Mouse (Mus musculus) effector memory CD4-positive, alpha-beta T cell, adult 5 months (primary cell): ENCODE results near the gene Gm5862. TPM values are rescaled to one million over a fixed set of nuclear protein-coding genes. Genes with fewer than 3 reads are reported as not detected.

Experiments
- polyA plus RNA-seq: library from polyadenylated mRNA; unstranded; fragments of 100-300 nt; shearing (Covaris generic); gene quantifications from one replicate; pipeline ENCODE4 v1.2.1, GENCODE M21; 2017

The Gm5862 gene
- not detected for polyA plus RNA-seq

DNA sequence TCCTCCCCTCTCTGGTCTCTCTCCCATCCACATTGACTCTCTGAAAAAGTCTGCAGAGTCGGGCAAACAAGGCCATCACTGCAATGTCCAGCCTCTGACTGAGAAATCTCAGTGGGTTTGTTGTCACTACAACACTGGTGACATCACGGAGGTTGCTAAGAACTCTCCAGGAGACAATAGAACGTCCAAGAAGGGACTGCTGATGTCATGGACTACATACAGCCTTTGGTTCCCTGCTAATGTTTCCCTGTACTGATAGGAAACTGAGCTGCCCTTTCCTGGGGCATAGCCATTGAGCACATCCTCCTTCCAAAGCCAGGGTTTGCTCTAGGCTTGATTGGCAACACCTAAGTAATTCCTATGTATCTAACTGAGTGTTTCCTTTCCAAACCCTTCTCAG, at the start of gene Gm5862:
Gene Gm5862 (minus strand): TSS at position 101 of the 400 bp plus-strand sequence.

DNA sequence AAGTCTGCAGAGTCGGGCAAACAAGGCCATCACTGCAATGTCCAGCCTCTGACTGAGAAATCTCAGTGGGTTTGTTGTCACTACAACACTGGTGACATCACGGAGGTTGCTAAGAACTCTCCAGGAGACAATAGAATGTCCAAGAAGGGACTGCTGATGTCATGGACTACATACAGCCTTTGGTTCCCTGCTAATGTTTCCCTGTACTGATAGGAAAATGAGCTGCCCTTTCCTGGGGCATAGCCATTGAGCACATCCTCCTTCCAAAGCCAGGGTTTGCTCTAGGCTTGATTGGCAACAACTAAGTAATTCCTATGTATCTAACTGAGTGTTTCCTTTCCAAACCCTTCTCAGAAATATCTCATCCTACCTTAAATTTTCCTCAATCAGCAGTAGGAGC, 35.8 kb upstream of the Gm5862 start, which contains the start of gene Gm7347:
Gene Gm7347 (minus strand): TSS at position 101 of the 400 bp plus-strand sequence.

DNA sequence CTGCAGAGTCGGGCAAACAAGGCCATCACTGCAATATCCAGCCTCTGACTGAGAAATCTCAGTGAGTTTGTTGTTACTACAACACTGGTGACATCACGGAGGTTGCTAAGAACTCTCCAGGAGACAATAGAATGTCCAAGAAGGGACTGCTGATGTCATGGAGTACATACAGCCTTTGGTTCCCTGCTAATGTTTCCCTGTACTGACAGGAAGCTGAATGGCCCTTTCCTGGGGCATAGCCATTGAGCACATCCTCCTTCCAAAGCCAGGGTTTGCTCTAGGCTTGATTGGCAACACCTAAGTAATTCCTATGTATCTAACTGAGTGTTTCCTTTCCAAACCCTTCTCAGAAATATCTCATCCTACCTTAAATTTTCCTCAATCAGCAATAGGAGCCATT, 16.7 kb upstream of the Gm5862 start, which contains the start of gene Speer4a:
Gene Speer4a (minus strand): TSS at position 101 of the 400 bp plus-strand sequence.

DNA sequence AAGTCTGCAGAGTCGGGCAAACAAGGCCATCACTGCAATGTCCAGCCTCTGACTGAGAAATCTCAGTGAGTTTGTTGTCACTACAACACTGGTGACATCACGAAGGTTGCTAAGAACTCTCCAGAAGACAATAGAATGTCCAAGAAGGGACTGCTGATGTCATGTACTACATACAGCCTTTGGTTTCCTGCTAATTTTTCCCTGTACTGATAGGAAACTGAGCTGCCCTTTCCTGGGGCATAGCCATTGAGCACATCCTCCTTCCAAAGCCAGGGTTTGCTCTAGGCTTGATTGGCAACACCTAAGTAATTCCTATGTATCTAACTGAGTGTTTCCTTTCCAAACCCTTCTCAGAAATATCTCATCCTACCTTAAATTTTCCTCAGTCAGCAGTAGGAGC, 18.0 kb downstream of the Gm5862 start, which contains the start of gene Gm1979:
Gene Gm1979 (minus strand): TSS at position 101 of the 400 bp plus-strand sequence.

DNA sequence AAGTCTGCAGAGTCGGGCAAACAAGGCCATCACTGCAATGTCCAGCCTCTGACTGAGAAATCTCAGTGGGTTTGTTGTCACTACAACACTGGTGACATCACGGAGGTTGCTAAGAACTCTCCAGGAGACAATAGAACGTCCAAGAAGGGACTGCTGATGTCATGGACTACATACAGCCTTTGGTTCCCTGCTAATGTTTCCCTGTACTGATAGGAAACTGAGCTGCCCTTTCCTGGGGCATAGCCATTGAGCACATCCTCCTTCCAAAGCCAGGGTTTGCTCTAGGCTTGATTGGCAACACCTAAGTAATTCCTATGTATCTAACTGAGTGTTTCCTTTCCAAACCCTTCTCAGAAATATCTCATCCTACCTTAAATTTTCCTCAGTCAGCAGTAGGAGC, 34.2 kb downstream of the Gm5862 start, which contains the start of gene Gm21698:
Gene Gm21698 (minus strand): TSS at position 101 of the 400 bp plus-strand sequence.

DNA sequence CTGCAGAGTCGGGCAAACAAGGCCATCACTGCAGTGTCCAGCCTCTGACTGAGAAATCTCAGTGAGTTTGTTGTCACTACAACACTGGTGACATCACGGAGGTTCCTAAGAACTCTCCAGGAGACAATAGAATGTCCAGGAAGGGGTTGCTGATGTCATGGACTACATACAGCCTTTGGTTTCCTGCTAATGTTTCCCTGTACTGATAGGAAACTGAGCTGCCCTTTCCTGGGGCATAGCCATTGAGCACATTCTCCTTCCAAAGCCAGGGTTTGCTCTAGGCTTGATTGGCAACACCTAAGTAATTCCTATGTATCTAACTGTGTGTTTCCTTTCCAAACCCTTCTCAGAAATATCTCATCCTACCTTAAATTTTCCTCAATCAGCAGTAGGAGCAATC, 50.2 kb downstream of the Gm5862 start, which contains the start of gene Gm21680:
Gene Gm21680 (minus strand): TSS at position 101 of the 400 bp plus-strand sequence.

Other genes with a start within 250 kb of the Gm5862 start
- gene Gm21663, start 80.5 kb downstream of the Gm5862 start, polyA plus RNA-seq: not detected
- gene Gm21671, start 68.5 kb downstream of the Gm5862 start, polyA plus RNA-seq: not detected
- not detected for gene Gm21680, start 50.3 kb downstream of the Gm5862 start, polyA plus RNA-seq
- gene Gm21698, start 34.3 kb downstream of the Gm5862 start, polyA plus RNA-seq: not detected
- gene Gm1979, start 18.1 kb downstream of the Gm5862 start, polyA plus RNA-seq: not detected
- not detected for gene Speer4a, start 16.6 kb upstream of the Gm5862 start, polyA plus RNA-seq
- not detected for gene Gm7347, start 35.7 kb upstream of the Gm5862 start, polyA plus RNA-seq
- gene Gm10471, start 66.4 kb upstream of the Gm5862 start, polyA plus RNA-seq: not detected
- not detected for gene 5031410I06Rik, start 82.4 kb upstream of the Gm5862 start, polyA plus RNA-seq
- gene Gm10220, start 98.5 kb upstream of the Gm5862 start, polyA plus RNA-seq: not detected
- gene Gm7361, start 234.8 kb upstream of the Gm5862 start, polyA plus RNA-seq: not detected